Mouse (Mus musculus) brain, embryonic 14.5 days (tissue): ENCODE results near the gene Wnt16.

Source experiments
- CTCF ChIP-seq: fragments of 200-500 bp; IDR thresholded peaks from 2 replicates; pipeline ENCODE4 v1.5.1; 2012; ENCODE audit warnings: inconsistent platforms, mild to moderate bottlenecking, moderate library complexity, borderline replicate concordance; ENCODE audit not compliant: insufficient read depth, insufficient read length; ENCODE audit errors: extremely low read depth
- POLR2A ChIP-seq: fragments of 200-500 bp; IDR thresholded peaks from 2 replicates; pipeline ENCODE4 v1.6.1; 2012; ENCODE audit warnings: mild to moderate bottlenecking, inconsistent platforms, borderline replicate concordance; ENCODE audit not compliant: poor library complexity, insufficient read depth, insufficient read length, severe bottlenecking; ENCODE audit errors: extremely low read depth

GRCm38 (mm10) chr6:22288004-22288736 is at the start of gene Wnt16:
- no peak for TF ChIP-seq CTCF
- TF ChIP-seq POLR2A, result no peak
